Mouse (Mus musculus) limb, embryonic 12.5 days (tissue): ENCODE results near the gene H3f3b. TPM values are rescaled to one million over a fixed set of nuclear protein-coding genes. Genes with fewer than 3 reads are reported as not detected.

Experiments
- ATAC-seq: fragments of 200-750 bp; cut with Nextera tagmentation; 2 replicates; pipeline ENCODE4 v1.8.0; 2017; ENCODE audit warnings: low read depth, moderate TSS enrichment; ENCODE audit not compliant: insufficient number of reproducible peaks, insufficient read depth, low FRiP score, low TSS enrichment
- H3K27ac ChIP-seq: fragments of 300-500 bp; sonication (generic); 2 replicates; pipeline ENCODE4 v1.5.1; 2016; ENCODE audit warnings: mild to moderate bottlenecking, moderate library complexity
- H3K27me3 ChIP-seq: fragments of 300-500 bp; sonication (generic); 2 replicates; pipeline ENCODE4 v1.6.1; 2016; ENCODE audit warnings: mild to moderate bottlenecking, moderate library complexity
- H3K36me3 ChIP-seq: fragments of 300-500 bp; sonication (generic); 2 replicates; pipeline ENCODE4 v1.6.1; 2016; ENCODE audit warnings: mild to moderate bottlenecking, moderate library complexity
- H3K4me1 ChIP-seq: fragments of 300-500 bp; sonication (generic); replicated peaks from 2 replicates; pipeline ENCODE4 v1.6.1; 2016
- H3K4me2 ChIP-seq: fragments of 300-500 bp; sonication (generic); 2 replicates; pipeline ENCODE4 v1.6.1; 2016; ENCODE audit warnings: mild to moderate bottlenecking, moderate library complexity
- H3K4me3 ChIP-seq: fragments of 300-500 bp; sonication (generic); replicated peaks from 2 replicates; pipeline ENCODE4 v1.5.1; 2016; ENCODE audit warnings: mild to moderate bottlenecking
- H3K9ac ChIP-seq: fragments of 300-500 bp; sonication (generic); replicated peaks from 2 replicates; pipeline ENCODE4 v1.6.1; 2016; ENCODE audit warnings: mild to moderate bottlenecking, moderate library complexity
- H3K9me3 ChIP-seq: fragments of 300-500 bp; sonication (generic); 2 replicates; pipeline ENCODE4 v1.6.1; 2016; ENCODE audit warnings: mild to moderate bottlenecking, moderate library complexity
- WGBS: fragments of 180-500 bp; shearing (Covaris S2); methylation state at CpG from one replicate; pipeline ENCODE4 v1.1.7; 2016; 5-methylcytosine and 5-hydroxymethylcytosine counted together
- polyA plus RNA-seq: library from polyadenylated mRNA; unstranded; fragments of >200 nt; fragmentation: Nextera tagmentation; extraction: Ambion mirVana; gene quantifications from 2 replicates; pipeline ENCODE4 v1.2.1, GENCODE M21; 2016

The H3f3b gene
- polyA plus RNA-seq, 1 experiment from 2014 or later = 2,474 TPM

GRCm38 (mm10) chr11:116008411-116008810 is 19.4 kb downstream of the H3f3b start:
- H3K9me3 ChIP-seq = no peaks in the 10 kb centered on the region
- no peak overlapping the region for H3K4me3 ChIP-seq
- H3K9ac ChIP-seq = no peak overlapping the region
- no peaks in the 10 kb centered on the region for H3K27me3 ChIP-seq
- H3K4me1 ChIP-seq = peaks cover 49% of the 10 kb centered on the region
- peaks cover 44% of the 10 kb centered on the region for H3K36me3 ChIP-seq
- 85% methylated on average over 11 of the region's 11 CpGs for WGBS
- no peak for ATAC-seq
- H3K27ac ChIP-seq = no peak overlapping the region
- no peak overlapping the region for H3K4me2 ChIP-seq

DNA sequence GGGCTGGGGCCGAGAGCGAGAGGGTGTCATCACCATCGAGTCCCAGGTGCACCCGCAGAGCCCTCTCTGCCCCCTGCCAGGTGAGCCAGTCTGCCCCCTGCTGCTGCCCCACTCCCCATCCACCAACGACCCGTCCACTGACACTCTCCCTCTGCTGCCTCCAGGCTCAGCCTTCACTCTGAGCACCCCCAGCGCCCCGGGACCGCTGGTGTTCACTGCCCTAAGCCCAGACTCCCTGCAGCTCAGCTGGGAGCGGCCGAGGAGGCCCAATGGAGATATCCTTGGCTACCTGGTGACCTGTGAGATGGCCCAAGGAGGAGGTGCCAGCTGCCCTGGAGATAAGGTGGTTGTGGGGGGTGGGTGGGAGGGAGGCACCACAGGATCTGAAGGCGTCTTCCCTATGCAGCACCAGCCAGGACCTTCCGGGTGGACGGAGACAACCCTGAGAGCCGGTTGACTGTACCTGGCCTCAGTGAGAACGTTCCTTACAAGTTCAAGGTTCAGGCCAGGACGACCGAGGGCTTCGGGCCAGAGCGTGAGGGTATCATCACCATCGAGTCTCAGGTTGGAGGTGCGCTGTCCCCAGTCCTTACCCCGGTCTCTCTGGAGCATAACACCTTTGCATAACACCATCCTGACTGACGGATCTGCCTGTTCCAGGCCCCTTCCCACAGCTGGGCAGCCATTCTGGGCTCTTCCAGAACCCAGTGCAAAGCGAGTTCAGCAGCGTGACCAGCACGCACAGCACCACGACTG is 20.5 kb downstream of the H3f3b start:
- no peak for ATAC-seq
- Histone ChIP-seq H3K27me3 (no peaks in the 10 kb centered on the region), H3K4me2 (no peak overlapping the region), H3K36me3 (peaks cover 44% of the 10 kb centered on the region), H3K9ac (no peak overlapping the region), H3K4me1 (peaks cover 44% of the 10 kb centered on the region), H3K9me3 (peaks cover 4% of the 10 kb centered on the region; the same call in 1 of the 2 replicates), H3K27ac (no peak overlapping the region), H3K4me3 (no peak overlapping the region)
- 84% methylated on average over 28 of the region's 28 CpGs for WGBS

DNA sequence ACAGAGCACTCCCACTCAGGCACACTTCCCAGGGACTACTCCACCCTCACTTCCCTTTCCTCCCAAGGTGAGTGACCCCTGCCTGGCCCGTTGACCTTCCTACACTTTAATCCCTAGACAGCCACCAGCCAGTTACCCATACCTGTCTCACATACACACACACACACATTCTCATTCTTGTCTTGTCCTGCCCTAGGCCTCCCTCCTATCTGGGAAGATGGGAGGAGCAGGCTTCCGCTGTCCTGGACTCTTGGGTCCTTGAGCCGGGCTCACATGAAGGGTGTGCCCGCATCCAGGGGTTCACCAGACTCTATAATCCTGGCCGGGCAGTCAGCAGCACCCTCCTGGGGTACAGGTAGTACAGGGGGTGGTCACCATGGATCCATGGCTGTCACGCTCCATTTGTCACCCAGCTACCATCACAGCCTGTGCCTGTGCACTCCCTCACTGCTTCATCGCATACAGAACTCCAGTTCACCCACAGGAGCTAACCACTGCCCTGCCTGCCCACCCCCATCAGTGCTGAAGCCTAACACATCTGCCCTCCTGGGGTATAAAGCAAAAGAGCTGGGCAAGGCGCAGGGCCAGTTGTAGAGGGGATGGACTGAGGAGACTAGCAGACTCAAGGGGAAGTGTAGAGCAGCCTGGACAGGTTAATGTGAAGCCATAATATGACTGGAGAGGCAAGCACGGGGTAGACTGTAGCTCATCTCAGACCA is 21.9 kb downstream of the H3f3b start:
- Histone ChIP-seq H3K9me3 (peaks cover 4% of the 10 kb centered on the region; the same call in 1 of the 2 replicates), H3K4me3 (no peak overlapping the region), H3K27ac (no peak overlapping the region), H3K9ac (0 out of 2 replicates have a peak overlapping the region, but pooled peaks have one; percentile 2), H3K4me2 (peak overlapping the region; percentile 61), H3K4me1 (peaks cover 35% of the 10 kb centered on the region), H3K36me3 (peaks cover 44% of the 10 kb centered on the region), H3K27me3 (no peaks in the 10 kb centered on the region)
- ATAC-seq = 0 out of 2 replicates have a peak, but pooled peaks have one; percentile 16
- 63% methylated on average over 9 of the region's 9 CpGs for WGBS

DNA sequence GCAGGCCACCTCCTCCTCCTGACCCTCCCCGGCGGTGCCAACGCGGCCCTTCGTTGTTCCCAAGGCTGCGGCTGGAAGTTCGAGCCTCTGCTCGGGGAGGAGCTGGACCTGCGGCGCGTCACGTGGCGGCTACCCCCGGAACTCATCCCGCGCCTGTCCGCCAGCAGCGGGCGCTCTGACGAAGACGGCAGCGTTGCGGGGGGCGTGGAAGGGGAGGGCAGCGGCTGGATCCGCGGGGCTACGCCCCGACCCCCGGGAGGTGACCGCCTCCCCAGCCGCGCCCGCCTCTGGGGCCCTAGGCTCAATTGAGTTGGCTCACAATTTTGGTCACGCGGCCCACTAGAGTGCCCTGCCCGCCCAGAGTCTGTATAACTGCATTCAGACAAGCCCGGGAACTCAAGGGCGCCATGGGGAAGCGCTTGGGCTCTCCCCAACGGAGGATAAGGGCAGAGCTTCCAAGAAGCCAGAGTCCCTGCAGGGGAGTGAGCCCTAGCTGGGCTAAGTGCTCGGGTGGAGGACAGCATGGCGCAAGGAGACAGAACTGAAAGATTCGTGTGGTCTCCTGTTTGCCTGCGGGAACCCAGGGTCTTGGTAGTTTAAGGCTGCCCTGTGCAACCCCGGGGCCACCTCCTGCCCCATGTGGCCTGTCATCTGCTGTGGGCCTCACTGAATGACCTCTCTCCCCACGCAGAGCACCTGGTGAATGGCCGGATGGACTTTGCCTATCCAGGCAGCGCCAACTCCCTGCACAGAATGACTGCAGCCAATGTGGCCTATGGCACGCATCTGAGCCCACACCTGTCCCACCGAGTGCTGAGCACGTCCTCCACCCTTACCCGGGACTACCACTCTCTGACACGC is 22.7 kb downstream of the H3f3b start:
- Histone ChIP-seq H3K9me3 (peaks cover 4% of the 10 kb centered on the region; the same call in 1 of the 2 replicates), H3K4me1 (peaks cover 29% of the 10 kb centered on the region), H3K27me3 (peaks cover 5% of the 10 kb centered on the region), H3K4me2 (peak overlapping the region; percentile 61), H3K9ac (peak overlapping the region; percentile 60), H3K27ac (peak overlapping the region; percentile 75), H3K36me3 (peaks cover 37% of the 10 kb centered on the region), H3K4me3 (peak overlapping the region; percentile 38)
- ATAC-seq = peak; percentile 50
- 5% methylated on average over 54 of the region's 54 CpGs for WGBS

DNA sequence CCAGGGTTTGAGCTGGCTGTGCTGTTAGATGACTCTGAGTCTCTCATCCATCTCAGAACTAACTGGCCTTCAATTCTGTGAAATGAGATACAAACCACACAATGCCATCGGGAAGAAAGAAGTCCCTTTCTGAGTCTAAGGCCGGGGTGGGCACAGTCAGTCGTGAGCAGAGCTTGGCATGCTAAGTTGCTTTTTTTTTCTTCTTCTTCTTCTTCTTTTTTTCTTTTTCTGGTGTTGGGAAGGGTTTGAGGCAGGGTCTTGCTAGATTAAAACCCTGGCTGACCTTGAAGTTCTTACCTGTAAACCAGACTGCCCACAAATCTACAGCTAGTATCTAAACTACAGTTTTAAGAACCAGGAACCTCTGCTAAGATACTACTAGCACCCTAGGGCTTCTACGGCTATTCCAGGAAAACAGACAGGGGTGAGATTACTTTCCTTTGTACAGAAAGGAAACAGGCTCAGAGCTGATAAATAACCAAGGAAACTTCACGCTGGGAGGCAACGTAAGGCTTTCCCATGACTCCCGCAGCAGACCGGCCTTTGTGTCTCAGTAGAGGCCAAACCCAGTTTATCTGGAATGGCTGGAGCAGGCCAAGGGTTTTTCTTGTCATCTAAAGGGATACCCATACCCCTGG is 23.5 kb downstream of the H3f3b start:
- ATAC-seq = no peak
- peaks cover 4% of the 10 kb centered on the region; the same call in 1 of the 2 replicates for H3K9me3 ChIP-seq
- H3K36me3 ChIP-seq = peaks cover 30% of the 10 kb centered on the region
- H3K27ac ChIP-seq = peak overlapping the region; percentile 75; the same call in 1 of the 2 replicates
- peak overlapping the region; percentile 61 for H3K4me2 ChIP-seq
- H3K27me3 ChIP-seq = peaks cover 9% of the 10 kb centered on the region
- H3K9ac ChIP-seq = peak overlapping the region; percentile 60
- H3K4me1 ChIP-seq = peaks cover 24% of the 10 kb centered on the region
- H3K4me3 ChIP-seq = peak overlapping the region; percentile 38
- 44% methylated on average over 8 of the region's 8 CpGs for WGBS

DNA sequence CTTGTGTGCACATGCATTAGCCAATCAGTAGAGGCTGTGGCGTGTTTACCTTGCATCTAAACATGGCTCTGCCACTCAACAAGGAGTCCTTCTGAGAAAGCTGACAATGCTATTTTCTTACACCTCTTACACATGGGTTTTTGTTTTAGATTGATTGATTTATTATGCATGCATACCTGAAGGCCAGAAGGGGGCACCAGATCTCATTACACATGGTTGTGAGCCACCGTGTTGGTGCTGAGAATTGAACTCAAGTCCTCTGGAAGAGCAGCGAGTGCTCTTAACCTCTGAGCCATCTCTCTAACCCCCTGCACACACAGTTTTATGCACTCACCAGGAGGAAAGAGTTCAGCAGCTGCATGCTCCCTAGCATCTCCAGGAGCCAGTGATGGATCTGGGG is 24.9 kb downstream of the H3f3b start:
- peaks cover 16% of the 10 kb centered on the region for H3K36me3 ChIP-seq
- H3K27me3 ChIP-seq = peaks cover 12% of the 10 kb centered on the region
- peaks cover 4% of the 10 kb centered on the region; the same call in 1 of the 2 replicates for H3K9me3 ChIP-seq
- no peak overlapping the region for H3K4me3 ChIP-seq
- no peak overlapping the region for H3K4me2 ChIP-seq
- H3K9ac ChIP-seq = no peak overlapping the region
- peaks cover 18% of the 10 kb centered on the region for H3K4me1 ChIP-seq
- no peak overlapping the region for H3K27ac ChIP-seq
- 87% methylated on average over 3 of the region's 3 CpGs for WGBS
- ATAC-seq = no peak

DNA sequence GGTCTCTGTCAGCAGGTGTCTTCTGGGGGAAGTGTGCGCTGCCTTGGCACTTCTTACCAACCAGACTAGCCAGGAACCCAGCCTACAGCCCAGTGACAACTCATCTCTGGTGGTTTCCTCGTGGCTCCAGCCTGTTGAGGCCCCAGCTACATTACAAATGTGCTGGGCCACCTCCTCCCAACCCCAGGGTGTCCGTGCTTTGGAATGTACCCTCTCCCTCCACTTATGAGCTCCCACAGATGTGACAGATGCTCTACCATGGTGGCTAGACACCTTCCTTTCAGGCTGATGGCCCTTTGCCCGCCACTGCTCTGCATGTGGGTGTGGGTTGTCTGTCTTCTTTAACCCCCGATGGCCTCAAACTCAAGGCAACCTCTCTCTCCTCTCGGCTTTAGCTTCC is 26.0 kb downstream of the H3f3b start:
- H3K9me3 ChIP-seq = peaks cover 4% of the 10 kb centered on the region; the same call in 1 of the 2 replicates
- no peak overlapping the region for H3K4me3 ChIP-seq
- H3K27me3 ChIP-seq = peaks cover 12% of the 10 kb centered on the region
- H3K4me1 ChIP-seq = peaks cover 18% of the 10 kb centered on the region
- H3K27ac ChIP-seq = no peak overlapping the region
- ATAC-seq = no peak
- no peak overlapping the region for H3K9ac ChIP-seq
- peaks cover 4% of the 10 kb centered on the region for H3K36me3 ChIP-seq
- WGBS = 66% methylated on average over 6 of the region's 6 CpGs
- no peak overlapping the region for H3K4me2 ChIP-seq

DNA sequence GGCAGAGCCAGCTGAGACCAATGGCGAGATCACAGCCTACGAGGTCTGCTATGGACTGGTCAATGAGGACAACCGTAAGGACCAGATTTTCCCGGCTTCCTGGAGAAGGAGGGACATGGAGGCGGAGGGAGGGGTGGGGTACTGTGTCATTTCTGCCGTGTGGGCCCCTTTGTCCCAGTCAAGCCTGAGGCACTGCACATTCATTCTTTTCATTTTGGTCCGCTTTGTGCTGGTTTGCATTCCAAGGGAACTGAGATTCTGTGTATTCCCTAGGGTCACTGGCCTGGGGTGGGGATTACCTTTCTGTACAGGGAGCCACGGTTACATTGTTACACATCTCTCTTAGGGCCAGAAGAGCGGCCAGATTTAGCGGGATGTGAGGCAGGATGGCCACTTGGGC is 27.2 kb downstream of the H3f3b start:
- Histone ChIP-seq H3K9ac (no peak overlapping the region), H3K27me3 (peaks cover 12% of the 10 kb centered on the region), H3K4me1 (peaks cover 12% of the 10 kb centered on the region), H3K4me2 (no peak overlapping the region), H3K36me3 (no peaks in the 10 kb centered on the region), H3K9me3 (peaks cover 4% of the 10 kb centered on the region; the same call in 1 of the 2 replicates), H3K4me3 (no peak overlapping the region), H3K27ac (no peak overlapping the region)
- WGBS = 53% methylated on average over 10 of the region's 10 CpGs
- ATAC-seq = no peak

DNA sequence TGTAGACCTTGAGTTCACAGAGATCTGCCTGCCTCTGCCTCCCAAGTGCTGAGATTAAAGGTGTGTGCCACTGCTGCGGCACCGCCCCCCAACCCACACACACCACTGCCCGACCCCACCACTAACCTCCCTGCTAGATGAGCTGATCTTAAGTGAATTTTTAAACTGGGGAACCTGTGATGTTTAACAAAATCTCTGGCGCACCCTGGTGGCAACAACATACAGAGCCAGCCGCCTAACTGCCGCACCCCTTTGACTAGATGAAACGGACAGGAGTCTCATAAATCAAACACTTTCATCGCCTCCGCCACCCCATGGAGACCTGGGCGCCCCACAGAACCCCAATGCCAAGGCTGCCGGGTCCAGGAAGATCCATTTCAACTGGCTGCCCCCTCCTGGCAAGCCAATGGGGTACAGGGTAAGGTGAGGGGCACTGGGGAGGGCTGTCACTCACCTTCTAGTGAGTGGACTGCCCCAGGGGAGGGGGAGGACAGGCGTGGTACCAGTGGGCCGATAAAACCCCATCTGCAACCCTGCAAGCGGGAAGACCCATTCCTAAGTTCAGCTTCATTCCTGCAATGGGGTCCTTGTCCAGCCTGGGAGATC is 28.1 kb downstream of the H3f3b start:
- 0 out of 2 replicates have a peak, but pooled peaks cover 2% of the 10 kb centered on the region for H3K4me1 ChIP-seq
- H3K36me3 ChIP-seq = no peaks in the 10 kb centered on the region
- no peak for ATAC-seq
- H3K9ac ChIP-seq = no peak overlapping the region
- H3K4me2 ChIP-seq = no peak overlapping the region
- H3K27ac ChIP-seq = no peak overlapping the region
- WGBS = 20% methylated on average over 14 of the region's 14 CpGs
- peaks cover 4% of the 10 kb centered on the region; the same call in 1 of the 2 replicates for H3K9me3 ChIP-seq
- no peak overlapping the region for H3K4me3 ChIP-seq
- H3K27me3 ChIP-seq = peaks cover 12% of the 10 kb centered on the region

DNA sequence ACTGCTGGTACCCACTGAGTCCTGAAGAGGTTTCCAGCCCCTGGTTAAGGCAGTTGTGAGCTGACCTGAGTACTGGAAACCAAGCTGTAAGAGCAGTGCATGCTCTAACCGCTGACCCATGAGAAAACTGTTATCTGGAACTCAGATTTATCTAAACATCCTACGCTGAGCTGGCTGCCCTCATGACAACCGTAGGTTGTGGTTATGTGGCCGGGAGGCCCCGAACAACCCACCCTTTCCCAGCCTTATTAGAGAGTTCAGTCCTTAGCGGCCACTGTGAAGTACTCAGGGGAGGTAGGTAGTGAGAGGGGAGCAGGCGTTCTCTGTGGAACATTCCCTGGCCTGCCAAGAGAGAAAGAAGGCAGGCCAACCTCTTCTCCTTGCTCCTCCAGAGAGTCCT is 28.7 kb downstream of the H3f3b start:
- peaks cover 4% of the 10 kb centered on the region; the same call in 1 of the 2 replicates for H3K9me3 ChIP-seq
- H3K4me1 ChIP-seq = no peaks in the 10 kb centered on the region
- ATAC-seq = no peak
- no peak overlapping the region for H3K9ac ChIP-seq
- no peak overlapping the region for H3K4me3 ChIP-seq
- no peaks in the 10 kb centered on the region for H3K36me3 ChIP-seq
- 86% methylated on average over 7 of the region's 7 CpGs for WGBS
- H3K4me2 ChIP-seq = no peak overlapping the region
- peaks cover 12% of the 10 kb centered on the region for H3K27me3 ChIP-seq
- H3K27ac ChIP-seq = no peak overlapping the region
